Mouse (Mus musculus): ENCODE measurements around the gene Pde4c. TPM values are rescaled to one million over a fixed set of nuclear protein-coding genes. Genes with fewer than 3 reads are reported as not detected.

Pde4c gene
- total RNA-seq, 1 experiment: 1.6 TPM

- in situ Hi-C loops (cut with MboI; ENCODE audit: low sequenced_read_pairs in 2 of 2, unreplicated experiment in 2 of 2): no loop called here
- TF ChIP-seq MAFK (IDR thresholded peaks at IDR 0.05; ENCODE audit: insufficient read depth, low read depth, low read length): no peak
- no peak for TF ChIP-seq ZNF384 (IDR thresholded peaks at IDR 0.05; ENCODE audit: low read depth, low read length)
- no peak for TF ChIP-seq CHD2 (IDR thresholded peaks at IDR 0.05; ENCODE audit: low read depth, low read length)
- no peak for TF ChIP-seq HCFC1 (IDR thresholded peaks at IDR 0.05; ENCODE audit: borderline replicate concordance, insufficient read depth, low read length)
- no peak for TF ChIP-seq ZC3H11A (IDR thresholded peaks at IDR 0.05; ENCODE audit: borderline replicate concordance, low read depth, low read length)
- DNase-seq (ENCODE audit: low read depth, low spot score): no peak
- H3K36me3 ChIP-seq (ENCODE audit: control insufficient read depth, insufficient read depth, low read length, poor library complexity, severe bottlenecking): no peaks in the 10 kb centered on the region
- no peaks in the 10 kb centered on the region for H3K9me3 ChIP-seq (ENCODE audit: control insufficient read depth, insufficient read depth, low read depth, low read length)
- H3K9ac ChIP-seq (ENCODE audit: insufficient read depth, low read depth, low read length, poor library complexity, severe bottlenecking): no peak overlapping the region
- H3K4me1 ChIP-seq (ENCODE audit: control insufficient read depth in 2 of 2, insufficient read depth in 2 of 2, low read length in 2 of 2, poor library complexity in 1 of 2): peaks cover 0 to 14% of the 10 kb centered on the region in 2 experiments; a peak in 1 of 4 replicates
- no peak overlapping the region for H3K27ac ChIP-seq (ENCODE audit: insufficient read depth, low read depth, low read length, poor library complexity, severe bottlenecking)
- no peak overlapping the region for H3K4me3 ChIP-seq (ENCODE audit: insufficient read depth in 1 of 2, low read depth in 1 of 2, low read length in 2 of 2, poor library complexity in 1 of 2, severe bottlenecking in 1 of 2)
Observed at GRCm38 (mm10) chr8:70794215-70794614, 70.7 kb downstream of the Pde4c start.

- H3K9me3 ChIP-seq (ENCODE audit: control insufficient read depth, insufficient read depth, low read depth, low read length): no peaks in the 10 kb centered on the region
- in situ Hi-C loops (cut with MboI; ENCODE audit: low sequenced_read_pairs in 2 of 2, unreplicated experiment in 2 of 2): no loop called here
- no peak overlapping the region for H3K9ac ChIP-seq (ENCODE audit: insufficient read depth, low read depth, low read length, poor library complexity, severe bottlenecking)
- H3K27ac ChIP-seq (ENCODE audit: insufficient read depth, low read depth, low read length, poor library complexity, severe bottlenecking): no peak overlapping the region
- no peak overlapping the region for H3K4me3 ChIP-seq (ENCODE audit: insufficient read depth in 1 of 2, low read depth in 1 of 2, low read length in 2 of 2, poor library complexity in 1 of 2, severe bottlenecking in 1 of 2)
- no peak for TF ChIP-seq ZC3H11A (IDR thresholded peaks at IDR 0.05; ENCODE audit: borderline replicate concordance, low read depth, low read length)
- no peak for TF ChIP-seq ZNF384 (IDR thresholded peaks at IDR 0.05; ENCODE audit: low read depth, low read length)
- no peak for TF ChIP-seq CHD2 (IDR thresholded peaks at IDR 0.05; ENCODE audit: low read depth, low read length)
- TF ChIP-seq HCFC1 (IDR thresholded peaks at IDR 0.05; ENCODE audit: borderline replicate concordance, insufficient read depth, low read length): no peak
- no peak for TF ChIP-seq MAFK (IDR thresholded peaks at IDR 0.05; ENCODE audit: insufficient read depth, low read depth, low read length)
- H3K36me3 ChIP-seq (ENCODE audit: control insufficient read depth, insufficient read depth, low read length, poor library complexity, severe bottlenecking): no peaks in the 10 kb centered on the region; the same call in 1 of the 2 replicates
- H3K4me1 ChIP-seq (ENCODE audit: control insufficient read depth in 2 of 2, insufficient read depth in 2 of 2, low read length in 2 of 2, poor library complexity in 1 of 2): peaks cover 0 to 14% of the 10 kb centered on the region in 2 experiments; a peak in 1 of 4 replicates
- no peak for DNase-seq (ENCODE audit: low read depth, low spot score)
Observed at GRCm38 (mm10) chr8:70795370-70795769, 71.8 kb downstream of the Pde4c start.

- TF ChIP-seq CHD2 (IDR thresholded peaks at IDR 0.05; ENCODE audit: low read depth, low read length): no peak
- TF ChIP-seq ZNF384 (IDR thresholded peaks at IDR 0.05; ENCODE audit: low read depth, low read length): no peak
- DNase-seq (ENCODE audit: low read depth, low spot score): no peak
- Histone ChIP-seq H3K36me3 (ENCODE audit: control insufficient read depth, insufficient read depth, low read length, poor library complexity, severe bottlenecking) (no peaks in the 10 kb centered on the region; the same call in 1 of the 2 replicates), H3K27ac (ENCODE audit: insufficient read depth, low read depth, low read length, poor library complexity, severe bottlenecking) (no peak overlapping the region), H3K9ac (ENCODE audit: insufficient read depth, low read depth, low read length, poor library complexity, severe bottlenecking) (peak overlapping the region; percentile 69), H3K9me3 (ENCODE audit: control insufficient read depth, insufficient read depth, low read depth, low read length) (no peaks in the 10 kb centered on the region), H3K4me1 (ENCODE audit: control insufficient read depth in 2 of 2, insufficient read depth in 2 of 2, low read length in 2 of 2, poor library complexity in 1 of 2) (peaks cover 0 to 11% of the 10 kb centered on the region in 2 experiments; a peak in 2 of 4 replicates), H3K4me3 (ENCODE audit: insufficient read depth in 1 of 2, low read depth in 1 of 2, low read length in 2 of 2, poor library complexity in 1 of 2, severe bottlenecking in 1 of 2) (peak overlapping the region; percentile 76 to 97)
- in situ Hi-C loops (cut with MboI; ENCODE audit: low sequenced_read_pairs in 2 of 2, unreplicated experiment in 2 of 2): no loop called here
Observed at GRCm38 (mm10) chr8:70796403-70797080, 73.0 kb downstream of the Pde4c start.

- TF ChIP-seq MAFK (IDR thresholded peaks at IDR 0.05; ENCODE audit: insufficient read depth, low read depth, low read length): no peak
- TF ChIP-seq CHD2 (IDR thresholded peaks at IDR 0.05; ENCODE audit: low read depth, low read length): no peak
- TF ChIP-seq ZC3H11A (IDR thresholded peaks at IDR 0.05; ENCODE audit: borderline replicate concordance, low read depth, low read length): no peak
- no peak for TF ChIP-seq ZNF384 (IDR thresholded peaks at IDR 0.05; ENCODE audit: low read depth, low read length)
- no peak for TF ChIP-seq HCFC1 (IDR thresholded peaks at IDR 0.05; ENCODE audit: borderline replicate concordance, insufficient read depth, low read length)
- peak overlapping the region; percentile 69 for H3K9ac ChIP-seq (ENCODE audit: insufficient read depth, low read depth, low read length, poor library complexity, severe bottlenecking)
- peaks cover 0 to 13% of the 10 kb centered on the region in 2 experiments; a peak in 2 of 4 replicates for H3K4me1 ChIP-seq (ENCODE audit: control insufficient read depth in 2 of 2, insufficient read depth in 2 of 2, low read length in 2 of 2, poor library complexity in 1 of 2)
- no peaks in the 10 kb centered on the region; the same call in 1 of the 2 replicates for H3K36me3 ChIP-seq (ENCODE audit: control insufficient read depth, insufficient read depth, low read length, poor library complexity, severe bottlenecking)
- no peaks in the 10 kb centered on the region for H3K9me3 ChIP-seq (ENCODE audit: control insufficient read depth, insufficient read depth, low read depth, low read length)
- DNase-seq (ENCODE audit: low read depth, low spot score): peak; percentile 99
- H3K27ac ChIP-seq (ENCODE audit: insufficient read depth, low read depth, low read length, poor library complexity, severe bottlenecking): no peak overlapping the region
- peak overlapping the region; percentile 76 to 97 for H3K4me3 ChIP-seq (ENCODE audit: insufficient read depth in 1 of 2, low read depth in 1 of 2, low read length in 2 of 2, poor library complexity in 1 of 2, severe bottlenecking in 1 of 2)
- in situ Hi-C loops (cut with MboI; ENCODE audit: low sequenced_read_pairs in 2 of 2, unreplicated experiment in 2 of 2): no loop called here
Observed at GRCm38 (mm10) chr8:70797081-70798070, 73.9 kb downstream of the Pde4c start.

All from ES-E14 (cell line).